Mouse (Mus musculus): Measurements from ENCODE around the gene Entpd2.

DNA sequence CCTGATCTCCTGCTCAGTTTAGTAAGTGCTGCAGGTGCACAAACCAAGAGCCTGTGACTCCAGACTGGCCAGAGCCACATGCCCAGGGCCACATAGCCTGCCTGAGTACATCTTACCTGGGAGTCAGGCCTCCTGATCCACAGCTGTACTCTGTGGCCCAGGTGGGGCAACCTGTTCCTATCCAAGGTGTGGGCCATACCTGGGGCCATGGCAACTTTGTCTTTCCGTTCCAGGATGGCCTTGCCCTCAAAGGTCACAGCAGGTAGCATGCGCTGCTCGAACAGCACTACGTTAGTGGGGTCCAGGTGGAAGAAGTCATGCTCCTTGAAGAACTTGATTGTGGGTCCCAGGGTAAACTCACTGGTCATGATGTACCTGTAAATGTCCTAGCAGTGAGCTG is 31.4 kb upstream of the Entpd2 start:
- TF ChIP-seq POLR2A (IDR thresholded peaks at IDR 0.05; ENCODE audit: insufficient read length, low read depth) (no peak), MAX (IDR thresholded peaks at IDR 0.05; ENCODE audit: low read depth) (no peak)

Measured in myocyte (in vitro differentiated cells).